Comparison of ENCODE assay signal across 25 mouse cellular contexts in genomic region chr1:155248041-155248440, GRCm38 (mm10). TPM values are rescaled to one million over a fixed set of nuclear protein-coding genes. Genes with fewer than 3 reads are reported as not detected.
DNase-seq lines count a peak whose midpoint lies in the region; ATAC-seq and TF ChIP-seq lines count a peak whose summit lies in the region.
"Had no signal": no experiment of that assay in that cellular context is flagged by ENCODE, and none has a peak within 500 bp of the region (broad histone marks: within the 10 kb centered on the region; RNA-seq: fewer than 3 reads in every experiment).

No protein-coding gene starts in this region.

- H3K4me3 ChIP-seq in kidney, postnatal 0 days (replicated peaks; ENCODE audit: low read depth, low read length): no peak overlapping the region
- H3K4me3 ChIP-seq: forebrain, embryonic 10.5 days; heart, embryonic 13.5 days; limb, embryonic 15.5 days; megakaryocyte, embryonic 14.5 days had no signal

- peak; percentile 79 for DNase-seq in heart, adult 11 months
- DNase-seq in heart, adult 9 months (ENCODE audit: low spot score in 2 of 2): no peak
- DNase-seq in kidney, postnatal 0 days (ENCODE audit: low spot score): no peak
- no peak for DNase-seq in kidney, adult 8-10 months
- DNase-seq in ovary, adult 18-20 months (ENCODE audit: low spot score): peak; percentile 0
- DNase-seq in ovary, postnatal 10 days (ENCODE audit: low spot score): no peak
- DNase-seq in ES-CJ7 (ENCODE audit: low read depth, low spot score): peak; percentile 47
- no peak for DNase-seq in lung, postnatal 36 days
- DNase-seq: adrenal gland, postnatal 10 days; cerebellum, adult 18-20 months; cerebellum, postnatal 14 days; heart, postnatal 14 days; left cerebral cortex, postnatal 4 days; lung, embryonic 14.5 days had no signal

- no peaks in the 10 kb centered on the region for H3K36me3 ChIP-seq in kidney, postnatal 0 days (ENCODE audit: insufficient read depth, low read length)
- H3K36me3 ChIP-seq: forebrain, embryonic 10.5 days; G1E; heart, embryonic 13.5 days; limb, embryonic 15.5 days had no signal

- no peak overlapping the region for H3K4me2 ChIP-seq in kidney, postnatal 0 days (ENCODE audit: low read length)
- H3K4me2 ChIP-seq: heart, embryonic 13.5 days; limb, embryonic 15.5 days; lung, embryonic 14.5 days had no signal

- ATAC-seq in kidney, postnatal 0 days (replicated peaks; ENCODE audit: low FRiP score, low read depth): no peak
- ATAC-seq: activated CD4-positive, CD25-positive, alpha-beta regulatory T cell, adult 4 months; CD4-positive, CD25-positive, alpha-beta regulatory T cell, adult 4 months; midbrain, embryonic 16.5 days; Patski had no signal

- H3K27me3 ChIP-seq in kidney, postnatal 0 days (ENCODE audit: insufficient read depth, low read length): no peaks in the 10 kb centered on the region
- H3K27me3 ChIP-seq: limb, embryonic 15.5 days; Patski had no signal

- no peak overlapping the region for H3K9ac ChIP-seq in kidney, postnatal 0 days (ENCODE audit: low read depth, low read length)
- H3K9ac ChIP-seq: heart, embryonic 13.5 days; limb, embryonic 15.5 days; liver, embryonic 14.5 days; lung, embryonic 14.5 days had no signal

- no peaks in the 10 kb centered on the region for H3K9me3 ChIP-seq in kidney, postnatal 0 days (replicated peaks; ENCODE audit: low read length)
- H3K9me3 ChIP-seq: forebrain, embryonic 10.5 days; heart, embryonic 13.5 days; limb, embryonic 15.5 days had no signal

- no peak for TF ChIP-seq CTCF in kidney, postnatal 0 days (IDR thresholded peaks at IDR 0.05; ENCODE audit: low read depth)

- H3K27ac ChIP-seq in kidney, postnatal 0 days: peak overlapping the region; percentile 80
- H3K27ac ChIP-seq: forebrain, embryonic 10.5 days; heart, embryonic 13.5 days; limb, embryonic 15.5 days; liver, embryonic 14.5 days; stomach, postnatal 0 days had no signal

- WGBS in kidney, postnatal 0 days: 44% methylated on average over 5 of the region's 5 CpGs

- 0 out of 2 replicates have a peak, but pooled peaks cover 4% of the 10 kb centered on the region for H3K4me1 ChIP-seq in kidney, postnatal 0 days (replicated peaks; ENCODE audit: insufficient read depth, low read length)

RNA-seq across cellular contexts. Expression of gene BC034090, which starts 3.8 kb away (rescaled TPM):
- polyA plus RNA-seq in kidney, postnatal 0 days (2015; fragmentation: Nextera tagmentation; extraction: Ambion mirVana): 9.9 and 10.2 TPM in 2 replicates

Comparison
In these comparisons a context has a peak if more than half of its experiments do, and no peak if none do; other contexts are left out.
1. DNase-seq: peak in heart, adult 11 months (single experiment), ovary, adult 18-20 months (single experiment) and ES-CJ7 (single experiment); none in heart, adult 9 months (0 of 2), kidney, postnatal 0 days (single experiment), kidney, adult 8-10 months (0 of 2), ovary, postnatal 10 days (single experiment) and lung, postnatal 36 days (single experiment).